Mouse (Mus musculus) liver, embryonic 12.5 days (tissue): ENCODE measurements at regions not wholly inside any gene's neighbourhood (a gene's known extent, or its start where the extent isn't known, plus 50 kb on each side); places are given as distances from the start of the nearest gene placed in this dataset.

Experiments used
- ATAC-seq: fragments of 200-750 bp; cut with Nextera tagmentation; 2 replicates; pipeline ENCODE4 v1.8.0; 2017; ENCODE audit warnings: moderate number of reproducible peaks, mild to moderate bottlenecking, moderate library complexity
- H3K27ac ChIP-seq: fragments of 300-500 bp; sonication (generic); 2 replicates; pipeline ENCODE4 v1.5.1; 2016; ENCODE audit warnings: mild to moderate bottlenecking
- H3K27me3 ChIP-seq: fragments of 300-500 bp; sonication (generic); replicated peaks from 2 replicates; pipeline ENCODE4 v1.6.1; 2016; ENCODE audit warnings: mild to moderate bottlenecking, moderate library complexity
- H3K36me3 ChIP-seq: fragments of 300-500 bp; sonication (generic); 2 replicates; pipeline ENCODE4 v1.6.1; 2016; ENCODE audit warnings: mild to moderate bottlenecking, moderate library complexity
- H3K4me1 ChIP-seq: fragments of 300-500 bp; sonication (generic); 2 replicates; pipeline ENCODE4 v1.6.1; 2016
- H3K4me2 ChIP-seq: fragments of 300-500 bp; sonication (generic); 2 replicates; pipeline ENCODE4 v1.6.1; 2016; ENCODE audit warnings: mild to moderate bottlenecking, moderate library complexity
- H3K4me3 ChIP-seq: fragments of 300-500 bp; sonication (generic); 2 replicates; pipeline ENCODE4 v1.5.1; 2016; ENCODE audit warnings: mild to moderate bottlenecking, moderate library complexity
- H3K9ac ChIP-seq: fragments of 300-500 bp; sonication (generic); 2 replicates; pipeline ENCODE4 v1.6.1; 2016; ENCODE audit warnings: mild to moderate bottlenecking, moderate library complexity
- H3K9me3 ChIP-seq: fragments of 300-500 bp; sonication (generic); replicated peaks from 2 replicates; pipeline ENCODE4 v1.6.1; 2016; ENCODE audit warnings: mild to moderate bottlenecking, moderate library complexity
- WGBS: fragments of 180-500 bp; shearing (Covaris S2); methylation state at CpG from one replicate; pipeline ENCODE4 v1.1.7; 2016; ENCODE audit not compliant: insufficient replicate concordance; 5-methylcytosine and 5-hydroxymethylcytosine counted together

GRCm38 (mm10) chr4:81898661-81899060, 456.0 kb upstream of the Mpdz start:
- ATAC-seq: no peak
- WGBS: 73% methylated on average over 2 of the region's 2 CpGs

DNA sequence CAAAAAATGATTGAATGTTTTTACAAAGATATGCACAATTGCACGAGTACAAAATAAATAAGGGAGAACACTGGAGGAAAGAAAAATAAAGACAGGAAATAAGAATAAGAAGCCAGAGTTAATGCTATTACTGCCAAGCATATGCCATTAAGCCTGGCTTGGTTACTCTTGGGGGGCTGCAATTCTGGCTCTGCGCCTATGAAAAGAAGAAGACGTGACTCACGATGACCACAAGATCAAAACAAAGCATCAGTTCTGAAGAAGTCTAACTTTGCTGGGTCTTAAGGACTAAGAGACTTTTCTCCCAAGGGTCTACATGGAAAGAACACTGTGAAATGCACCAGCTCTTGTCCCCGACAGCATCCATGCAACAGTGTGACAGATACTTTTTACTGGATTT, 454.8 kb upstream of the Mpdz start:
- no peak for ATAC-seq
- no peak overlapping the region for H3K9ac ChIP-seq
- no peaks in the 10 kb centered on the region for H3K27me3 ChIP-seq
- WGBS: 70% methylated on average over 5 of the region's 5 CpGs
- no peak overlapping the region for H3K4me3 ChIP-seq
- no peaks in the 10 kb centered on the region for H3K36me3 ChIP-seq
- no peak overlapping the region for H3K4me2 ChIP-seq
- H3K4me1 ChIP-seq: no peaks in the 10 kb centered on the region
- no peak overlapping the region for H3K27ac ChIP-seq
- no peaks in the 10 kb centered on the region for H3K9me3 ChIP-seq

More at GRCm38 (mm10) chr4:81898661-81899060, 456.0 kb upstream of the Mpdz start:
- Histone ChIP-seq H3K36me3 (no peaks in the 10 kb centered on the region), H3K27ac (no peak overlapping the region), H3K4me3 (no peak overlapping the region), H3K4me2 (no peak overlapping the region), H3K9ac (no peak overlapping the region), H3K27me3 (no peaks in the 10 kb centered on the region), H3K4me1 (no peaks in the 10 kb centered on the region), H3K9me3 (no peaks in the 10 kb centered on the region)

DNA sequence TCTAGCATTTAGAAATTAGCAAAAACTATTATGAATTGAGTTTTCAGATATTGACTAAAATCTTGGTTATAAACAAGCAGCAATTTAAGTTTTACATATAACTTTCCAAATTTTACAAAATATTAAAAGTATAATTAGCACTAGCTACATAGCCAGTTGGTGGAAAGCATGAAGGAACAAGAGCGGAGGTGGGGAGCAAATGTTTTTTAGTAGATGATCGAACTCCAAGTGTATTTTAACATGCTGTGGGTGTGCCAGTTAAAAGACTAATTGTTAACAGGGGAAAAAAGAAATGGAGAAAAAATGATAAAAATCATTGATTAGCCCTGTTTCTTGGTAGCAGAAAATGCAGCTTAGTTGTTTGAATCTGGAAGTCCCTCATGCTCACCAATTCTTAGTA, 426.3 kb upstream of the Mpdz start:
- Histone ChIP-seq H3K27ac (no peak overlapping the region), H3K4me3 (no peak overlapping the region), H3K4me1 (no peaks in the 10 kb centered on the region), H3K4me2 (no peak overlapping the region), H3K27me3 (no peaks in the 10 kb centered on the region), H3K9ac (no peak overlapping the region), H3K9me3 (no peaks in the 10 kb centered on the region), H3K36me3 (no peaks in the 10 kb centered on the region)
- 75% methylated on average over 2 of the region's 2 CpGs for WGBS
- no peak for ATAC-seq

DNA sequence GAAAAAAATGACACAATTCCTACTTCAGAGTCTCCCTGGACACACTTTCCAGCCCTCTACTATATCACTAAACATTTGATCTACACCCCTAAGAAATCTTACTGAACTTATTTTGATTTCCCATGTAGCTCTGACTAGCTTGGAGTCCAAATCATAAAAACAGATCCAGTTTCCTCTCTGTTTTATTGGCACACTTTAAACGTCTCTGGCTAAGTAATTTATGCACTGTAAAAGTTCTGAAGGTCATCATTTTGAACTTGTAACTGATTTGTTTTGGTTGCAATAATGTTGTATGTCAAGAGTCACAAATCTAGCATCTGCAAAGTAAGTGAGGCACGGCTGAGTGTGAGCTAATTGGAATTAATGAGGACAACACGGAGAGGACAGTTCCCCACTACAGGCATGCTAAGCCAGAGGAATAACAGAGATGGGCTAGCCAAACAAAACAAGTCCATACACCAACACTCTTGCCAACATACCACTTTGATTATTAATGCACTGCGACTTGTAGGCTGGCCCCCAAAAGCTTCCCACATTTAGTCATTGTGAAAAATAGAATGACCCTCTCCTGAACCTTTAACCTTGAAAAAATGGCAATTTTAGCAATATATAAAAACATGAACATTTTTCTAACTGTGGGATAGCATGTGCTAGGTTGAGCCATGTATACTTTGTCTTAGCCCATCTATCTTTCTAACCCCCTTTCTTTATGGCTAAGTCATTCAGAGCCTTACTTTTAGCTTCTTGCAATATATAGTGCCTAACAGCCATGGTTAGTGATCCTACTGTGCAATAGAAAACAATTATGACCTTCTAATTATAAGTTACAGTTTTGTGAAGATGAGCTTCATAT, 399.3 kb upstream of the Mpdz start:
- H3K9ac ChIP-seq: no peak overlapping the region
- no peaks in the 10 kb centered on the region for H3K9me3 ChIP-seq
- H3K4me1 ChIP-seq: no peaks in the 10 kb centered on the region
- no peak for ATAC-seq
- H3K27me3 ChIP-seq: no peaks in the 10 kb centered on the region
- 64% methylated on average over 4 of the region's 4 CpGs for WGBS
- H3K4me2 ChIP-seq: no peak overlapping the region
- no peak overlapping the region for H3K27ac ChIP-seq
- no peaks in the 10 kb centered on the region for H3K36me3 ChIP-seq
- H3K4me3 ChIP-seq: no peak overlapping the region

DNA sequence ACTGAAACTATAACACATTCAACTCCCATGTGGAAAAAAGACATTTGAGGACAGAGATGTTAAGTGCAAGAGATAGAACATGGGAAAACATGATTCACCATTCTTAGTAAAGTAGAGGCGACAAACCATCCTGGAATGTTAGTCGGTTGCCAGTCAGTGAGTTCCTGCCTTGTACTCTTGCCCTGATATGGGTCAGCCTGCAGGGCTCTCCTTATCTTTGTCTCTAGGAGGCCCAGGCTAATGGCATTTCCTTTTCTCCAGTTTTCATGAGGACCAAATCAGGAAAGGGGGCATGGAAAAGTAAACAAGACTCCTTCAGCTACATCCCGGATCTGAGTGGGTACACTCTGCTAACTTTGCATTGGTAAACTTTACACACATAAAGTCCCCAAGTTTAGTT, 387.4 kb upstream of the Mpdz start:
- Histone ChIP-seq H3K4me3 (no peak overlapping the region), H3K27ac (no peak overlapping the region), H3K9ac (no peak overlapping the region), H3K27me3 (no peaks in the 10 kb centered on the region), H3K36me3 (no peaks in the 10 kb centered on the region), H3K9me3 (no peaks in the 10 kb centered on the region), H3K4me1 (no peaks in the 10 kb centered on the region), H3K4me2 (no peak overlapping the region)
- 23% methylated on average over 3 of the region's 3 CpGs for WGBS
- ATAC-seq: no peak

DNA sequence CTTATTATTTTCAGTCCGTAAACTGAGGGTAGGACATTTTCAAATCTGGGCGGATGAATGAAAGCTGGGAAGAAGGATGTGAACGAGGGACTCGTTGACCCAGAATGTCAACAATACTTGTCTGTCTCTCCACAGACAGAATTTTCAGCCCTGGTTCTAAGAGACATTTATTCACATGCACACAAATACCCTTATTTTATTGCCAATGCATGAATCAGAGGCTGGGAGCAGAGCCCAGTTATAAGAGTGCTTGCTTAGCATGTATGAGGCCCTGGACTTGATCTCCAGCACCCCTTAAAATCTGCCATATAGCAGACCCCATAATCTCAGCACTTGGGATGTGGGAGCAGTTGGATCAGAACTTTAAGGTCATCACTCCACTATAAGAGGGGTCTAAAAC, 384.8 kb upstream of the Mpdz start:
- Histone ChIP-seq H3K9ac (no peak overlapping the region), H3K4me2 (no peak overlapping the region), H3K27me3 (no peaks in the 10 kb centered on the region), H3K4me1 (no peaks in the 10 kb centered on the region), H3K27ac (no peak overlapping the region), H3K4me3 (no peak overlapping the region), H3K36me3 (no peaks in the 10 kb centered on the region), H3K9me3 (no peaks in the 10 kb centered on the region)
- 86% methylated on average over 4 of the region's 4 CpGs for WGBS
- no peak for ATAC-seq

GRCm38 (mm10) chr4:81825966-81826365, 383.4 kb upstream of the Mpdz start:
- H3K27me3 ChIP-seq: no peaks in the 10 kb centered on the region
- no peaks in the 10 kb centered on the region for H3K4me1 ChIP-seq
- no peak for ATAC-seq
- no peaks in the 10 kb centered on the region for H3K36me3 ChIP-seq
- no peak overlapping the region for H3K27ac ChIP-seq
- H3K9me3 ChIP-seq: no peaks in the 10 kb centered on the region
- H3K4me2 ChIP-seq: no peak overlapping the region
- H3K9ac ChIP-seq: no peak overlapping the region
- no peak overlapping the region for H3K4me3 ChIP-seq

- no peak overlapping the region for H3K9ac ChIP-seq
- H3K4me3 ChIP-seq: no peak overlapping the region
- no peaks in the 10 kb centered on the region for H3K36me3 ChIP-seq
- ATAC-seq: no peak
- H3K4me2 ChIP-seq: no peak overlapping the region
- H3K9me3 ChIP-seq: no peaks in the 10 kb centered on the region
- whole genome bisulfite sequencing: 46% methylated on average over 3 of the region's 3 CpGs
- H3K27me3 ChIP-seq: no peaks in the 10 kb centered on the region
- no peaks in the 10 kb centered on the region for H3K4me1 ChIP-seq
- H3K27ac ChIP-seq: no peak overlapping the region
These were observed 381.0 kb upstream of the Mpdz start for GRCm38 (mm10) chr4:81823566-81823965.

- WGBS: 66% methylated on average over 2 of the region's 2 CpGs
- no peaks in the 10 kb centered on the region for H3K36me3 ChIP-seq
- H3K4me2 ChIP-seq: no peak overlapping the region
- no peak overlapping the region for H3K4me3 ChIP-seq
- H3K27ac ChIP-seq: no peak overlapping the region
- H3K9ac ChIP-seq: no peak overlapping the region
- no peaks in the 10 kb centered on the region for H3K4me1 ChIP-seq
- no peaks in the 10 kb centered on the region for H3K27me3 ChIP-seq
- no peak for ATAC-seq
- no peaks in the 10 kb centered on the region for H3K9me3 ChIP-seq
These were observed 346.7 kb upstream of the Mpdz start for GRCm38 (mm10) chr4:81789274-81789673.

- WGBS: 73% methylated on average over 8 of the region's 8 CpGs
- no peaks in the 10 kb centered on the region for H3K36me3 ChIP-seq
- no peak overlapping the region for H3K4me2 ChIP-seq
- ATAC-seq: no peak
- H3K27me3 ChIP-seq: no peaks in the 10 kb centered on the region
- no peaks in the 10 kb centered on the region for H3K9me3 ChIP-seq
- no peak overlapping the region for H3K27ac ChIP-seq
- no peak overlapping the region for H3K4me3 ChIP-seq
- H3K4me1 ChIP-seq: no peaks in the 10 kb centered on the region
- no peak overlapping the region for H3K9ac ChIP-seq
These were observed 346.0 kb upstream of the Mpdz start for GRCm38 (mm10) chr4:81788636-81789035.

- Histone ChIP-seq H3K4me1 (no peaks in the 10 kb centered on the region), H3K9ac (no peak overlapping the region), H3K4me3 (no peak overlapping the region), H3K4me2 (no peak overlapping the region), H3K27me3 (no peaks in the 10 kb centered on the region), H3K36me3 (no peaks in the 10 kb centered on the region), H3K9me3 (no peaks in the 10 kb centered on the region), H3K27ac (no peak overlapping the region)
- ATAC-seq: no peak
- 54% methylated on average over 1 of the region's 1 CpGs for WGBS
These were observed 339.4 kb upstream of the Mpdz start for GRCm38 (mm10) chr4:81781971-81782370.

- Histone ChIP-seq H3K27ac (no peak overlapping the region), H3K9ac (no peak overlapping the region), H3K4me3 (no peak overlapping the region), H3K27me3 (no peaks in the 10 kb centered on the region), H3K4me2 (no peak overlapping the region), H3K36me3 (no peaks in the 10 kb centered on the region), H3K9me3 (no peaks in the 10 kb centered on the region), H3K4me1 (peaks cover 4% of the 10 kb centered on the region; the same call in 1 of the 2 replicates)
- 44% methylated on average over 5 of the region's 5 CpGs for WGBS
- ATAC-seq: no peak
These were observed 324.1 kb upstream of the Mpdz start for GRCm38 (mm10) chr4:81766705-81767104.
